In the genomic region with DNA sequence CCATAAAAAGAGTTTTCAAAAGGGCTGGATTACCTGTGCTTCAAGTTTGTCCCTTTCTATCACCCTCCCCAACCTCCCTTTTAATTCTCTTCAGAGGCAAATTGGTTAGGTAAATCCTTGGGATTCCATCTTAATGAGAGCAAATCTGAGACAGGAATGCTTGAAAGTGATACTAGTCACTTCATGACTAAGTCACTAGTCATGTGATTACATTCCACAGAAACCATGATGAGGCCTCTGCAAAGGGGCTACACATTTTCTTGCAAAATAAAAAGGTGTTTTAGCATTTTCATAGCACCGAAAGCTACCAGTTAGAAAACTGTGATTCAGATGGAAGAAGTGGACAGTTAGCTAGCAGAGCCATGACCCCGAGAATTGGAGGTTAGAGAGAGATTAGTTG, we compare ENCODE assay signal across 29 mouse cellular contexts.
DNase-seq lines count a peak whose midpoint lies in the region; ATAC-seq and TF ChIP-seq lines count a peak whose summit lies in the region.
"Had no signal": no experiment of that assay in that cellular context is flagged by ENCODE, and none has a peak within 500 bp of the region (broad histone marks: within the 10 kb centered on the region; RNA-seq: fewer than 3 reads in every experiment).

No protein-coding gene starts in this region.

- no peak for ATAC-seq in lung, postnatal 0 days
- ATAC-seq: forebrain, embryonic 13.5 days; forebrain, embryonic 16.5 days; hindbrain, postnatal 0 days; inflammation-experienced regulatory T-cells, adult 6 months; intestine, embryonic 16.5 days had no signal

- no peak for TF ChIP-seq EP300 in lung, postnatal 0 days (IDR thresholded peaks at IDR 0.05)

- H3K4me3 ChIP-seq in lung, postnatal 0 days (ENCODE audit: low read depth, low read length): no peak overlapping the region
- H3K4me3 ChIP-seq: embryonic facial prominence, embryonic 10.5 days; embryonic facial prominence, embryonic 13.5 days; forebrain, embryonic 10.5 days; forebrain, embryonic 13.5 days; heart, embryonic 12.5 days; heart, embryonic 15.5 days; hindbrain, embryonic 10.5 days had no signal

- H3K27me3 ChIP-seq in lung, postnatal 0 days (replicated peaks; ENCODE audit: insufficient read depth, low read length): no peaks in the 10 kb centered on the region
- H3K27me3 ChIP-seq: embryonic facial prominence, embryonic 13.5 days; forebrain, embryonic 13.5 days; heart, embryonic 12.5 days; heart, embryonic 15.5 days had no signal

- H3K27ac ChIP-seq in lung, postnatal 0 days (ENCODE audit: low read length): no peak overlapping the region
- H3K27ac ChIP-seq: embryonic facial prominence, embryonic 10.5 days; embryonic facial prominence, embryonic 13.5 days; forebrain, embryonic 10.5 days; forebrain, embryonic 13.5 days; heart, embryonic 15.5 days; hindbrain, embryonic 10.5 days; hindbrain, embryonic 14.5 days; hindbrain, postnatal 0 days had no signal

- TF ChIP-seq CTCF in lung, postnatal 0 days (IDR thresholded peaks at IDR 0.05): no peak

- H3K4me1 ChIP-seq in lung, postnatal 0 days (ENCODE audit: insufficient read depth, low read depth, low read length): no peaks in the 10 kb centered on the region
- H3K4me1 ChIP-seq: embryonic facial prominence, embryonic 10.5 days; forebrain, embryonic 13.5 days; hindbrain, embryonic 10.5 days had no signal

- H3K9ac ChIP-seq in lung, postnatal 0 days (replicated peaks; ENCODE audit: low read depth): no peak overlapping the region
- H3K9ac ChIP-seq: embryonic facial prominence, embryonic 13.5 days; forebrain, embryonic 13.5 days; heart, embryonic 12.5 days; heart, embryonic 15.5 days; hindbrain, embryonic 14.5 days had no signal

- no peak overlapping the region for H3K4me2 ChIP-seq in lung, postnatal 0 days (replicated peaks; ENCODE audit: low read depth, low read length)
- H3K4me2 ChIP-seq: embryonic facial prominence, embryonic 13.5 days; forebrain, embryonic 13.5 days; heart, embryonic 12.5 days; heart, embryonic 15.5 days; hindbrain, embryonic 14.5 days had no signal

- no peaks in the 10 kb centered on the region for H3K36me3 ChIP-seq in lung, postnatal 0 days (ENCODE audit: insufficient read depth, low read length)
- H3K36me3 ChIP-seq: embryonic facial prominence, embryonic 10.5 days; embryonic facial prominence, embryonic 13.5 days; forebrain, embryonic 10.5 days; heart, embryonic 12.5 days; heart, embryonic 15.5 days; hindbrain, embryonic 10.5 days had no signal

- 76% methylated on average over 2 of the region's 2 CpGs for WGBS in lung, postnatal 0 days

- no peaks in the 10 kb centered on the region for H3K9me3 ChIP-seq in lung, postnatal 0 days (ENCODE audit: low read length)
- H3K9me3 ChIP-seq: embryonic facial prominence, embryonic 10.5 days; embryonic facial prominence, embryonic 13.5 days; forebrain, embryonic 10.5 days; forebrain, embryonic 13.5 days; heart, embryonic 12.5 days; heart, embryonic 15.5 days; hindbrain, embryonic 10.5 days had no signal

- DNase-seq in 3134 (ENCODE audit: extremely low read depth, insufficient read length, low spot score) (peak; percentile 61), R1 (ENCODE audit: low read depth, low spot score) (peak; percentile 3)
- DNase-seq in Muller cell, postnatal 12 days (ENCODE audit: inconsistent ontology term): peak; percentile 69
- no peak for DNase-seq in gastrocnemius, postnatal 25 days
- no peak for DNase-seq in lung, postnatal 0 days (ENCODE audit: low spot score)
- no peak for DNase-seq in urinary bladder, postnatal 36 days (ENCODE audit: low spot score in 2 of 2)
- DNase-seq: adrenal gland, postnatal 14 days; cerebellum, adult 11 months; cerebellum, adult 8-10 months; cerebellum, postnatal 10 days; cerebellum, postnatal 36 days; embryo, embryonic 11 days; gastrocnemius, postnatal 10 days; heart, adult 11 months; heart, postnatal 10 days; heart, postnatal 36 days; kidney, adult 18-20 months had no signal

Comparison
In these comparisons a context has a peak if more than half of its experiments do, and no peak if none do; other contexts are left out.
1. DNase-seq: peak in 3134 (single experiment), Muller cell, postnatal 12 days (single experiment) and R1 (single experiment); none in gastrocnemius, postnatal 25 days (single experiment), lung, postnatal 0 days (single experiment) and urinary bladder, postnatal 36 days (0 of 2).